10 mouse cellular contexts compared by ENCODE assay signal in genomic region chr8:91276337-91276736, GRCm38 (mm10). TPM values are rescaled to one million over a fixed set of nuclear protein-coding genes. Genes with fewer than 3 reads are reported as not detected.
DNase-seq lines count a peak whose midpoint lies in the region; ATAC-seq and TF ChIP-seq lines count a peak whose summit lies in the region.
"Had no signal": no experiment of that assay in that cellular context is flagged by ENCODE, and none has a peak within 500 bp of the region (broad histone marks: within the 10 kb centered on the region; RNA-seq: fewer than 3 reads in every experiment).

No protein-coding gene starts in this region.

- H3K4me3 ChIP-seq in kidney, postnatal 0 days (replicated peaks; ENCODE audit: low read depth, low read length) = no peak overlapping the region
- no peak overlapping the region for H3K4me3 ChIP-seq in ES-Bruce4 (ENCODE audit: low read depth, low read length)
- H3K4me3 ChIP-seq: erythroblast, embryonic 14.5 days; hindbrain, embryonic 15.5 days had no signal

- TF ChIP-seq EP300 in ES-Bruce4 (IDR thresholded peaks at IDR 0.05; ENCODE audit: insufficient read depth, low read depth, low read length) = no peak

- H3K9ac ChIP-seq in kidney, postnatal 0 days (ENCODE audit: low read depth, low read length) = no peak overlapping the region
- H3K9ac ChIP-seq in ES-Bruce4 (ENCODE audit: low read depth, poor library complexity, severe bottlenecking) = no peak overlapping the region
- H3K9ac ChIP-seq: hindbrain, embryonic 15.5 days had no signal

- H3K4me1 ChIP-seq in kidney, postnatal 0 days (replicated peaks; ENCODE audit: insufficient read depth, low read length) = no peaks in the 10 kb centered on the region
- no peaks in the 10 kb centered on the region for H3K4me1 ChIP-seq in ES-Bruce4 (ENCODE audit: control insufficient read depth, insufficient read depth, low read length)
- H3K4me1 ChIP-seq: hindbrain, embryonic 15.5 days had no signal

- no peaks in the 10 kb centered on the region for H3K27me3 ChIP-seq in kidney, postnatal 0 days (ENCODE audit: insufficient read depth, low read length)
- no peaks in the 10 kb centered on the region for H3K27me3 ChIP-seq in ES-Bruce4 (ENCODE audit: control insufficient read depth, insufficient read depth, low read length, poor library complexity, severe bottlenecking)
- H3K27me3 ChIP-seq: hindbrain, embryonic 15.5 days had no signal

- peak; percentile 36 for TF ChIP-seq CTCF in kidney, postnatal 0 days (IDR thresholded peaks at IDR 0.05; ENCODE audit: low read depth)
- peak; percentile 56 for TF ChIP-seq CTCF in ES-Bruce4 (IDR thresholded peaks at IDR 0.05; ENCODE audit: low read depth, low read length)

- ATAC-seq in kidney, postnatal 0 days (replicated peaks; ENCODE audit: low FRiP score, low read depth) = no peak
- ATAC-seq in granulocyte monocyte progenitor cell, adult 5-6 weeks (replicated peaks; ENCODE audit: poor library complexity, severe bottlenecking) = peak; percentile 55

- H3K9me3 ChIP-seq in kidney, postnatal 0 days (replicated peaks; ENCODE audit: low read length) = no peaks in the 10 kb centered on the region
- H3K9me3 ChIP-seq in ES-Bruce4 (replicated peaks; ENCODE audit: control insufficient read depth, insufficient read depth, low read length, poor library complexity, severe bottlenecking) = no peaks in the 10 kb centered on the region; the same call in 1 of the 2 replicates
- H3K9me3 ChIP-seq: hindbrain, embryonic 15.5 days had no signal

- no peak for TF ChIP-seq POLR2A in ES-Bruce4 (IDR thresholded peaks at IDR 0.05; ENCODE audit: insufficient read depth, low read length)

- no peak overlapping the region for H3K4me2 ChIP-seq in kidney, postnatal 0 days (ENCODE audit: low read length)
- H3K4me2 ChIP-seq: hindbrain, embryonic 15.5 days had no signal

- no peak for DNase-seq in kidney, postnatal 0 days (ENCODE audit: low spot score)
- no peak for DNase-seq in kidney, adult 11 months
- DNase-seq in A20 (ENCODE audit: low read depth, low spot score) = peak; percentile 22
- DNase-seq in gastrocnemius, postnatal 10 days = no peak
- DNase-seq in frontal cortex, postnatal 14 days (ENCODE audit: low spot score in 2 of 2) = no peak
- DNase-seq: lung, adult 18-20 months had no signal

- WGBS in kidney, postnatal 0 days = 91% methylated on average over 2 of the region's 2 CpGs

- 0 out of 2 replicates have a peak, but pooled peaks cover 6% of the 10 kb centered on the region for H3K36me3 ChIP-seq in kidney, postnatal 0 days (ENCODE audit: insufficient read depth, low read length)
- no peaks in the 10 kb centered on the region for H3K36me3 ChIP-seq in ES-Bruce4 (ENCODE audit: control insufficient read depth, insufficient read depth, low read length, poor library complexity, severe bottlenecking)

- no peak overlapping the region for H3K27ac ChIP-seq in kidney, postnatal 0 days
- no peak overlapping the region for H3K27ac ChIP-seq in ES-Bruce4 (ENCODE audit: insufficient read depth, low read length)
- H3K27ac ChIP-seq: hindbrain, embryonic 15.5 days had no signal

RNA-seq across cellular contexts. Expression of gene Rpgrip1l, which starts 36.7 kb away (rescaled TPM):
- polyA plus RNA-seq in kidney, postnatal 0 days (2015; fragmentation: Nextera tagmentation; extraction: Ambion mirVana) = 8.6 and 8.7 TPM in 2 replicates
- polyA plus RNA-seq in ES-Bruce4 (2011; ENCODE audit: insufficient read depth, insufficient read length, low read depth, missing spikeins) = 6.1 and 9.9 TPM in 2 replicates
- total RNA-seq in granulocyte monocyte progenitor cell, adult 5-6 weeks (2014; fragmentation: Nextera tagmentation) = 8.7 and 11.9 TPM in 2 replicates
- 7.6 and 12.5 TPM in 2 replicates for total RNA-seq in granulocyte monocyte progenitor cell, adult 5-6 weeks (2017)
- total RNA-seq in gastrocnemius, postnatal 10 days (2021) = 1 to 10 TPM; 2.6 to 4.5 TPM

RNA-seq across cellular contexts. Expression of gene Fto, which starts 37.0 kb away (rescaled TPM):
- 55.3 and 61.8 TPM in 2 replicates for polyA plus RNA-seq in kidney, postnatal 0 days (2015; fragmentation: Nextera tagmentation; extraction: Ambion mirVana)
- 58.5 and 61.2 TPM in 2 replicates for polyA plus RNA-seq in ES-Bruce4 (2011; ENCODE audit: insufficient read depth, insufficient read length, low read depth, missing spikeins)
- total RNA-seq in granulocyte monocyte progenitor cell, adult 5-6 weeks (2014; fragmentation: Nextera tagmentation) = 48.1 and 61.5 TPM in 2 replicates
- 25.1 and 31.4 TPM in 2 replicates for total RNA-seq in granulocyte monocyte progenitor cell, adult 5-6 weeks (2017)
- total RNA-seq in gastrocnemius, postnatal 10 days (2021) = 100 to 1,000 TPM; 116 to 125 TPM
